Mouse (Mus musculus): Measurements from ENCODE around the gene Atp1a3.

DNA sequence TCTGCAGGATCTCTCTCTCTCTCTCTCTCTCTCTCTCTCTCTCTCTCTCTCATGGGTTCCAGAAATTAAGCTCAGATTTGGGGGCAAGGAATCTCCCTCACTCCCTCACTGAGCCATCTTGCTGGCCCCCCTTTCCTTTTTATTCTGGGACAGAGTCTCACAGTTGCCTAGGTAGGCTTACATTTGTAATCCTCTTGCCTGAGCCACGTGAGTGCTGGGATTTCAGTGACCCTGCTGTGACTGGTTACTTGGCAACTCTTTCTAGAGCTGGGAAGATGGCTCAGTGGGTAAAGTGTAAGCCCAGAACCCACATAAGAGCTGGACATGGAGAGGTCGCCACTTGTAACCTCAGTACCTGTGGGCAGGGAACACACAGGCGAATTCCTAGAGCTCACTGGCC, 25.8 kb upstream of the Atp1a3 start:
- no peak for TF ChIP-seq CTCF (IDR thresholded peaks at IDR 0.05)
- no peak for TF ChIP-seq EP300 (IDR thresholded peaks at IDR 0.05)
